In genomic region chr17:56418304-56418703, GRCm38 (mm10) we compare ENCODE assay signal across 13 mouse cellular contexts. TPM values are rescaled to one million over a fixed set of nuclear protein-coding genes. Genes with fewer than 3 reads are reported as not detected.
DNase-seq lines count a peak whose midpoint lies in the region; ATAC-seq and TF ChIP-seq lines count a peak whose summit lies in the region.
"Had no signal": no experiment of that assay in that cellular context is flagged by ENCODE, and none has a peak within 500 bp of the region (broad histone marks: within the 10 kb centered on the region; RNA-seq: fewer than 3 reads in every experiment).

No protein-coding gene starts in this region.

- H3K4me3 ChIP-seq in heart, postnatal 0 days (ENCODE audit: low read depth, low read length), result no peak overlapping the region
- no peak overlapping the region for H3K4me3 ChIP-seq in lung, embryonic 16.5 days (ENCODE audit: low read length)
- no peak overlapping the region for H3K4me3 ChIP-seq in lung, adult 2 months (replicated peaks; ENCODE audit: extremely low read depth, low read depth, low read length)
- H3K4me3 ChIP-seq in macrophage (ENCODE audit: inconsistent target), result no peak overlapping the region
- no peak overlapping the region for H3K4me3 ChIP-seq in forebrain, embryonic 12.5 days (replicated peaks)
- H3K4me3 ChIP-seq: heart, embryonic 15.5 days had no signal

- no peaks in the 10 kb centered on the region for H3K79me2 ChIP-seq in macrophage (ENCODE audit: inconsistent target)

- WGBS in heart, postnatal 0 days, result 48% methylated on average over 12 of the region's 12 CpGs
- WGBS in lung, embryonic 16.5 days, result 53% methylated on average over 12 of the region's 12 CpGs
- WGBS in lung, adult 2 months, result 64% methylated on average over 12 of the region's 12 CpGs
- WGBS in macrophage (ENCODE audit: missing documents), result 93% methylated on average over 12 of the region's 12 CpGs
- WGBS in forebrain, embryonic 12.5 days, result 86% methylated on average over 12 of the region's 12 CpGs

- peak; percentile 42; the same call in 1 of the 2 replicates for ATAC-seq in heart, postnatal 0 days (ENCODE audit: insufficient read depth, low read depth)
- peak; percentile 71 for ATAC-seq in lung, embryonic 16.5 days (ENCODE audit: low read depth)
- ATAC-seq in forebrain, embryonic 12.5 days (ENCODE audit: low FRiP score), result no peak

- intact Hi-C loops in heart, postnatal 36 days (cut with DNase I), result no loop called here

- TF ChIP-seq EP300 in heart, postnatal 0 days (IDR thresholded peaks at IDR 0.05; ENCODE audit: low read depth), result no peak

- no peak for TF ChIP-seq POLR2A in lung, adult 2 months (IDR thresholded peaks at IDR 0.05; ENCODE audit: borderline replicate concordance, extremely low read depth, low read depth, low read length)

- no peaks in the 10 kb centered on the region for H3K9me3 ChIP-seq in heart, postnatal 0 days (replicated peaks; ENCODE audit: control insufficient read depth, low read length)
- H3K9me3 ChIP-seq in lung, embryonic 16.5 days (ENCODE audit: control insufficient read depth, low read length), result no peaks in the 10 kb centered on the region
- no peaks in the 10 kb centered on the region for H3K9me3 ChIP-seq in forebrain, embryonic 12.5 days
- H3K9me3 ChIP-seq: heart, embryonic 15.5 days had no signal

- DNase-seq in heart, postnatal 0 days (ENCODE audit: low spot score), result no peak
- DNase-seq in heart, postnatal 36 days, result no peak
- no peak for DNase-seq in lung, adult 2 months
- peak; percentile 84 for DNase-seq in adrenal gland, postnatal 25 days
- no peak for DNase-seq in thymus, postnatal 25 days
- DNase-seq: cerebellum, adult 9-10 months; midbrain, embryonic 14.5 days had no signal

- no peak for TF ChIP-seq CTCF in heart, postnatal 0 days (IDR thresholded peaks at IDR 0.05; ENCODE audit: low read depth)
- TF ChIP-seq CTCF in lung, adult 2 months (IDR thresholded peaks at IDR 0.05; ENCODE audit: insufficient read depth, low read length), result no peak

- no peaks in the 10 kb centered on the region for H3K4me1 ChIP-seq in heart, postnatal 0 days (ENCODE audit: control insufficient read depth, insufficient read depth)
- 0 out of 2 replicates have a peak, but pooled peaks cover 3% of the 10 kb centered on the region for H3K4me1 ChIP-seq in lung, embryonic 16.5 days (replicated peaks; ENCODE audit: control insufficient read depth, insufficient read depth, low read length)
- no peaks in the 10 kb centered on the region for H3K4me1 ChIP-seq in lung, adult 2 months (ENCODE audit: control insufficient read depth, insufficient read depth, low read length)
- no peaks in the 10 kb centered on the region for H3K4me1 ChIP-seq in forebrain, embryonic 12.5 days
- H3K4me1 ChIP-seq: heart, embryonic 15.5 days had no signal

- H3K27ac ChIP-seq in heart, postnatal 0 days (ENCODE audit: low read depth), result no peak overlapping the region
- H3K27ac ChIP-seq in lung, embryonic 16.5 days (ENCODE audit: low read length), result no peak overlapping the region
- peak overlapping the region; percentile 21; the same call in 1 of the 2 replicates for H3K27ac ChIP-seq in macrophage
- H3K27ac ChIP-seq in forebrain, embryonic 12.5 days, result no peak overlapping the region
- H3K27ac ChIP-seq: heart, embryonic 15.5 days; kidney, postnatal 0 days; liver, embryonic 14.5 days had no signal

- peaks cover 91% of the 10 kb centered on the region for H3K36me3 ChIP-seq in heart, postnatal 0 days (replicated peaks; ENCODE audit: control insufficient read depth, insufficient read depth, low read length)
- peaks cover 54% of the 10 kb centered on the region for H3K36me3 ChIP-seq in lung, embryonic 16.5 days (ENCODE audit: control insufficient read depth, insufficient read depth, low read length)
- no peaks in the 10 kb centered on the region; the same call in 1 of the 2 replicates for H3K36me3 ChIP-seq in macrophage (ENCODE audit: inconsistent target)
- peaks cover 98% of the 10 kb centered on the region for H3K36me3 ChIP-seq in forebrain, embryonic 12.5 days (replicated peaks)

- no peak overlapping the region for H3K4me2 ChIP-seq in heart, postnatal 0 days (ENCODE audit: low read depth, low read length)
- H3K4me2 ChIP-seq in lung, embryonic 16.5 days (ENCODE audit: low read depth, low read length), result no peak overlapping the region
- H3K4me2 ChIP-seq in forebrain, embryonic 12.5 days, result no peak overlapping the region
- H3K4me2 ChIP-seq: heart, embryonic 15.5 days had no signal

- H3K27me3 ChIP-seq in heart, postnatal 0 days (ENCODE audit: control insufficient read depth, insufficient read depth, low read length), result no peaks in the 10 kb centered on the region
- no peaks in the 10 kb centered on the region for H3K27me3 ChIP-seq in lung, embryonic 16.5 days (ENCODE audit: control insufficient read depth, insufficient read depth, low read depth, low read length)
- no peaks in the 10 kb centered on the region for H3K27me3 ChIP-seq in forebrain, embryonic 12.5 days
- H3K27me3 ChIP-seq: heart, embryonic 15.5 days had no signal

- no peak overlapping the region for H3K9ac ChIP-seq in heart, postnatal 0 days (replicated peaks; ENCODE audit: low read depth, low read length)
- H3K9ac ChIP-seq in lung, embryonic 16.5 days (ENCODE audit: low read length), result no peak overlapping the region
- H3K9ac ChIP-seq in forebrain, embryonic 12.5 days, result no peak overlapping the region
- H3K9ac ChIP-seq: heart, embryonic 15.5 days; liver, embryonic 14.5 days had no signal

RNA-seq across cellular contexts. Expression of gene Ptprs, which starts 58.0 kb away (rescaled TPM):
- total RNA-seq in heart, postnatal 0 days (2014; rRNA removed; ENCODE audit: low replicate concordance), result 136 and 138 TPM in 2 replicates
- polyA plus RNA-seq in heart, postnatal 0 days (2015; fragmentation: Nextera tagmentation; extraction: Ambion mirVana), result 15.7 and 15.9 TPM in 2 replicates
- total RNA-seq in heart, postnatal 36 days (2021), result 10 to 100 TPM; 45.8 to 47.7 TPM
- 59.1 and 59.9 TPM in 2 replicates for polyA plus RNA-seq in lung, embryonic 16.5 days (2015; fragmentation: Nextera tagmentation; extraction: Ambion mirVana)
- polyA plus RNA-seq in lung, adult 2 months (2012; rRNA removed), result 128 and 171 TPM in 2 replicates
- total RNA-seq in adrenal gland, postnatal 25 days (2021), result 165 and 222 TPM in 2 replicates
- total RNA-seq in macrophage (2018; cell fraction: chromatin; rRNA removed), result 100 to 1,000 TPM in 12 of 26 experiments, 10 to 100 TPM in 14; 41.5 to 232 (median 95.1) TPM
- total RNA-seq in macrophage (2018; cell fraction: cytosol; rRNA removed), result 10 to 100 TPM in 14 of 26 experiments, 1 to 10 TPM in 12; 3.4 to 29.6 (median 11.9) TPM
- 100 to 1,000 TPM in 6 of 26 experiments, 10 to 100 TPM in 20; 14.3 to 133 (median 44.5) TPM for total RNA-seq in macrophage (2018; cell fraction: nucleus; rRNA removed)
- polyA plus RNA-seq in macrophage (2018), result 13.0 to 25.1 TPM (median 19.4 TPM) in 3 replicates
- polyA plus RNA-seq in forebrain, embryonic 12.5 days (2016; fragmentation: Nextera tagmentation; extraction: Ambion mirVana), result 330 and 331 TPM in 2 replicates
